Mouse (Mus musculus): Measurements from ENCODE around the gene Gm45808. TPM values are rescaled to one million over a fixed set of nuclear protein-coding genes. Genes with fewer than 3 reads are reported as not detected.

Gm45808 gene
- polyA plus RNA-seq, 2 experiments from 2014 or later: not detected

- no peak for ATAC-seq
These were observed 39.2 kb downstream of the Gm45808 start for GRCm38 (mm10) chr7:45447325-45447990.

GRCm38 (mm10) chr7:45446589-45446988 is 40.0 kb downstream of the Gm45808 start:
- ATAC-seq: no peak

GRCm38 (mm10) chr7:45443526-45444420 is 42.8 kb downstream of the Gm45808 start:
- ATAC-seq: no peak

- no peak for ATAC-seq
These were observed 48.9 kb downstream of the Gm45808 start, which contains the start of gene Ruvbl2 for GRCm38 (mm10) chr7:45437521-45438276. TSS of gene Ruvbl2 (minus strand) at chr7:45438096.

- ATAC-seq: no peak
These were observed 49.6 kb downstream of the Gm45808 start for GRCm38 (mm10) chr7:45437046-45437445.

- no peak for ATAC-seq
These were observed 50.2 kb downstream of the Gm45808 start for GRCm38 (mm10) chr7:45436444-45436843.

- ATAC-seq: no peak
These were observed 51.6 kb downstream of the Gm45808 start for GRCm38 (mm10) chr7:45435038-45435437.

GRCm38 (mm10) chr7:45434203-45435015 is 52.2 kb downstream of the Gm45808 start, which contains the start of gene Gys1:
TSS of gene Gys1 (plus strand) at chr7:45434844.
- ATAC-seq: peak; percentile 95

GRCm38 (mm10) chr7:45433835-45434202 is 52.8 kb downstream of the Gm45808 start:
- no peak for ATAC-seq

GRCm38 (mm10) chr7:45426556-45426955 is 60.1 kb downstream of the Gm45808 start:
- ATAC-seq: no peak

- no peak for ATAC-seq
These were observed 65.4 kb downstream of the Gm45808 start for GRCm38 (mm10) chr7:45421194-45421593.

- no peak for ATAC-seq
These were observed 66.0 kb downstream of the Gm45808 start, which contains the start of gene Lhb for GRCm38 (mm10) chr7:45420615-45420919. TSS of gene Lhb (plus strand) at chr7:45420820.

- ATAC-seq: no peak
These were observed 66.6 kb downstream of the Gm45808 start for GRCm38 (mm10) chr7:45419859-45420614.

- ATAC-seq: no peak
These were observed 68.6 kb downstream of the Gm45808 start for GRCm38 (mm10) chr7:45417962-45418492.

Other genes starting within 250 kb of the Gm45808 start
- 100 to 1,000 TPM; 420 to 495 TPM for gene Cd37, start 247.7 kb downstream of the Gm45808 start, polyA plus RNA-seq (2017; shearing (Covaris generic))
- gene Slc6a16, start 245.7 kb downstream of the Gm45808 start, polyA plus RNA-seq (2017; shearing (Covaris generic)): not detected
- not detected for gene Slc6a21, start 209.3 kb downstream of the Gm45808 start, polyA plus RNA-seq (2017; shearing (Covaris generic))
- gene Trpm4, start 153.0 kb downstream of the Gm45808 start, polyA plus RNA-seq (2017; shearing (Covaris generic)): 10 to 100 TPM; 21.7 to 27.8 TPM
- gene Hrc, start 151.5 kb downstream of the Gm45808 start, polyA plus RNA-seq (2017; shearing (Covaris generic)): not detected
- gene Ppfia3, start 119.8 kb downstream of the Gm45808 start, polyA plus RNA-seq (2017; shearing (Covaris generic)): not detected
- gene Lin7b, start 116.2 kb downstream of the Gm45808 start, polyA plus RNA-seq (2017; shearing (Covaris generic)): not detected
- gene Snrnp70, start 91.1 kb downstream of the Gm45808 start, polyA plus RNA-seq (2017; shearing (Covaris generic)): 100 to 1,000 TPM in 1 of 2 experiments, 10 to 100 TPM in 1; 68.1 to 108 TPM
- not detected for gene Kcna7, start 81.2 kb downstream of the Gm45808 start, polyA plus RNA-seq (2017; shearing (Covaris generic))
- gene Ntf5, start 73.1 kb downstream of the Gm45808 start, polyA plus RNA-seq (2017; shearing (Covaris generic)): not detected
- not detected for gene Lhb, start 66.0 kb downstream of the Gm45808 start, polyA plus RNA-seq (2017; shearing (Covaris generic))
- gene Gys1, start 52.0 kb downstream of the Gm45808 start, polyA plus RNA-seq (2017; shearing (Covaris generic)): 1 to 10 TPM; 9.3 to 9.8 TPM
- gene Ruvbl2, start 48.7 kb downstream of the Gm45808 start, polyA plus RNA-seq (2017; shearing (Covaris generic)): 10 to 100 TPM; 47.4 to 51.2 TPM
- gene Ftl1, start 26.9 kb downstream of the Gm45808 start, polyA plus RNA-seq (2017; shearing (Covaris generic)): 1,000 to 10,000 TPM; 1,527 to 1,850 TPM
- 100 to 1,000 TPM in 1 of 2 experiments, 10 to 100 TPM in 1; 94.5 to 202 TPM for gene Bax, start 19.9 kb downstream of the Gm45808 start, polyA plus RNA-seq (2017; shearing (Covaris generic))
- gene Tulp2, start 4.9 kb downstream of the Gm45808 start, polyA plus RNA-seq (2017; shearing (Covaris generic)): under 1 TPM in 1 of 2 experiments, not detected in 1; 0.44 TPM
- 1 to 10 TPM in 1 of 2 experiments, under 1 TPM in 1; 0.61 to 1.3 TPM for gene Dhdh, start 2.0 kb upstream of the Gm45808 start, polyA plus RNA-seq (2017; shearing (Covaris generic))
- 100 to 1,000 TPM; 103 to 130 TPM for gene Nucb1, start 23.6 kb upstream of the Gm45808 start, polyA plus RNA-seq (2017; shearing (Covaris generic))
- 10 to 100 TPM; 27.5 to 33.4 TPM for gene Ppp1r15a, start 39.5 kb upstream of the Gm45808 start, polyA plus RNA-seq (2017; shearing (Covaris generic))
- under 1 TPM in 1 of 2 experiments, not detected in 1; 0.79 TPM for gene Plekha4, start 39.5 kb upstream of the Gm45808 start, polyA plus RNA-seq (2017; shearing (Covaris generic))
- gene Hsd17b14, start 68.1 kb upstream of the Gm45808 start, polyA plus RNA-seq (2017; shearing (Covaris generic)): not detected
- 10 to 100 TPM; 40.9 to 56.9 TPM for gene Bcat2, start 83.3 kb upstream of the Gm45808 start, polyA plus RNA-seq (2017; shearing (Covaris generic))
- not detected for gene Fgf21, start 128.7 kb upstream of the Gm45808 start, polyA plus RNA-seq (2017; shearing (Covaris generic))
- gene Fut1, start 130.5 kb upstream of the Gm45808 start, polyA plus RNA-seq (2017; shearing (Covaris generic)): not detected
- gene Izumo1, start 135.0 kb upstream of the Gm45808 start, polyA plus RNA-seq (2017; shearing (Covaris generic)): not detected
- under 1 TPM in 1 of 2 experiments, not detected in 1; 0.50 TPM for gene Rasip1, start 140.7 kb upstream of the Gm45808 start, polyA plus RNA-seq (2017; shearing (Covaris generic))
- not detected for gene Mamstr, start 153.2 kb upstream of the Gm45808 start, polyA plus RNA-seq (2017; shearing (Covaris generic))
- gene Fut2, start 179.6 kb upstream of the Gm45808 start, polyA plus RNA-seq (2017; shearing (Covaris generic)): not detected
- gene Ntn5, start 197.2 kb upstream of the Gm45808 start, polyA plus RNA-seq (2017; shearing (Covaris generic)): not detected
- not detected for gene Sec1, start 207.6 kb upstream of the Gm45808 start, polyA plus RNA-seq (2017; shearing (Covaris generic))
- under 1 TPM in 1 of 2 experiments, not detected in 1; 0.51 TPM for gene Car11, start 213.0 kb upstream of the Gm45808 start, polyA plus RNA-seq (2017; shearing (Covaris generic))
- 1 to 10 TPM; 5.2 to 8.5 TPM for gene Dbp, start 218.3 kb upstream of the Gm45808 start, polyA plus RNA-seq (2017; shearing (Covaris generic))
- gene Rpl18, start 228.6 kb upstream of the Gm45808 start, polyA plus RNA-seq (2017; shearing (Covaris generic)): 1,000 to 10,000 TPM; 2,566 to 2,766 TPM
- 10 to 100 TPM; 10.2 to 19.6 TPM for gene Sphk2, start 231.2 kb upstream of the Gm45808 start, polyA plus RNA-seq (2017; shearing (Covaris generic))
- not detected for gene Fam83e, start 234.4 kb upstream of the Gm45808 start, polyA plus RNA-seq (2017; shearing (Covaris generic))
- not detected for gene Spaca4, start 239.0 kb upstream of the Gm45808 start, polyA plus RNA-seq (2017; shearing (Covaris generic))

Measured in activated CD4-positive, CD25-positive, alpha-beta regulatory T cell, adult 4 months (primary cell).